Mouse (Mus musculus): ENCODE measurements around the gene Cux1. TPM values are rescaled to one million over a fixed set of nuclear protein-coding genes. Genes with fewer than 3 reads are reported as not detected.

Cux1 gene
- polyA plus RNA-seq, 1 experiment: 42.1 TPM

DNA sequence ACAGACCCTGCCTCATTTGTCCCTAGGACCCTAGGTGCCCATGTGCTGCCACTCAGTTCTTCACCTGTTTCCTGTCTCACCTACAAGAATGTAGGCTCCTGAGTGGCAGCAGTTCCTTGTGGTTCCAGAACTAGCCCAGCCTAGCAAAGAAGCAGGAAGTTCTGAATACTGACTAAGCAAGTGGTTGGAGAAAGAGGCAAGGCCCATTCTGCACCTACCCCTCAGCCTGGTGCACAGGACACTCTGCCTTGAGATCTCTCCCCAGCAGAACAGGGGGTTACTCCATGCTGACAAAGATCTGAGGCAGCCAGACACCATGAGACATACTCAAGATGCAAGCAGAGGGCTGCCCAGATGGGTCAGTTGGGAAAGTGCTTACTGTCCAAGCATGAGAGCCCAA is 14.5 kb downstream of the Cux1 start:
- no peaks in the 10 kb centered on the region for H3K27me3 ChIP-seq (ENCODE audit: control insufficient read depth, insufficient read depth, low read length)
- H3K27ac ChIP-seq (ENCODE audit: insufficient read depth, low read depth, low read length): no peak overlapping the region
- H3K36me3 ChIP-seq (ENCODE audit: control insufficient read depth, insufficient read depth, low read length): no peaks in the 10 kb centered on the region
- peaks cover 4% of the 10 kb centered on the region; the same call in 1 of the 2 replicates for H3K4me1 ChIP-seq (ENCODE audit: control insufficient read depth, insufficient read depth, insufficient read length, low read length)
- H3K4me3 ChIP-seq (ENCODE audit: low read depth, low read length): no peak overlapping the region
- TF ChIP-seq CTCF (IDR thresholded peaks at IDR 0.05; ENCODE audit: extremely low read depth, insufficient read length, insufficient replicate concordance, low read depth, low read length) (no peak), POLR2A (IDR thresholded peaks at IDR 0.05; ENCODE audit: low read depth, low read length) (no peak)

DNA sequence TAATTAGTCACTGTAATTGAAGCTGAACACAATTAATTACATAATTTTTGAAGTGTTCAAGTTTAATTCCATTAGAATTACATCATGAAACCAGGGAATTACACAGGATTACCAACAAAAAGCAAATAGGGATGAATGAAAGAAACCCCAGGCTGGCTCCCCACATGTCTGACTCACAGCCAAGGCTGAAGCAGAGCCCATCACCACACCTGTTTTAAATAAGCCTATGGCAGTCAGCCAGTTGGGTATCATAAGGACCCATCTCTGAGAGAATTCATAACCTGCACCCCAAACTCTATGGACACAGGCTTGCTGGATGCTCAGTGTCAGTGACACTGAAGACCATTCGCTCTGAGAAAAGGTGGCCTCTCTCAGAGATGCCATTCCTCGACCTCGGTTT is 15.2 kb downstream of the Cux1 start:
- TF ChIP-seq CTCF (IDR thresholded peaks at IDR 0.05; ENCODE audit: extremely low read depth, insufficient read length, insufficient replicate concordance, low read depth, low read length) (no peak), POLR2A (IDR thresholded peaks at IDR 0.05; ENCODE audit: low read depth, low read length) (no peak)
- Histone ChIP-seq H3K4me3 (ENCODE audit: low read depth, low read length) (no peak overlapping the region), H3K4me1 (ENCODE audit: control insufficient read depth, insufficient read depth, insufficient read length, low read length) (peaks cover 4% of the 10 kb centered on the region; the same call in 1 of the 2 replicates), H3K27ac (ENCODE audit: insufficient read depth, low read depth, low read length) (no peak overlapping the region), H3K36me3 (ENCODE audit: control insufficient read depth, insufficient read depth, low read length) (no peaks in the 10 kb centered on the region), H3K27me3 (ENCODE audit: control insufficient read depth, insufficient read depth, low read length) (no peaks in the 10 kb centered on the region)
- 91% methylated on average over 3 of the region's 3 CpGs for WGBS

- no peaks in the 10 kb centered on the region for H3K36me3 ChIP-seq (ENCODE audit: control insufficient read depth, insufficient read depth, low read length)
- no peak overlapping the region for H3K27ac ChIP-seq (ENCODE audit: insufficient read depth, low read depth, low read length)
- peaks cover 4% of the 10 kb centered on the region; the same call in 1 of the 2 replicates for H3K4me1 ChIP-seq (ENCODE audit: control insufficient read depth, insufficient read depth, insufficient read length, low read length)
- 78% methylated on average over 6 of the region's 6 CpGs for WGBS
- no peak overlapping the region for H3K4me3 ChIP-seq (ENCODE audit: low read depth, low read length)
- H3K27me3 ChIP-seq (ENCODE audit: control insufficient read depth, insufficient read depth, low read length): no peaks in the 10 kb centered on the region
- no peak for TF ChIP-seq CTCF (IDR thresholded peaks at IDR 0.05; ENCODE audit: extremely low read depth, insufficient read length, insufficient replicate concordance, low read depth, low read length)
- no peak for TF ChIP-seq POLR2A (IDR thresholded peaks at IDR 0.05; ENCODE audit: low read depth, low read length)
These were observed 15.7 kb downstream of the Cux1 start for GRCm38 (mm10) chr5:136551571-136551970.

GRCm38 (mm10) chr5:136550726-136551125 is 16.6 kb downstream of the Cux1 start:
- Histone ChIP-seq H3K27ac (ENCODE audit: insufficient read depth, low read depth, low read length) (no peak overlapping the region), H3K27me3 (ENCODE audit: control insufficient read depth, insufficient read depth, low read length) (no peaks in the 10 kb centered on the region), H3K4me1 (ENCODE audit: control insufficient read depth, insufficient read depth, insufficient read length, low read length) (peaks cover 4% of the 10 kb centered on the region; the same call in 1 of the 2 replicates), H3K36me3 (ENCODE audit: control insufficient read depth, insufficient read depth, low read length) (no peaks in the 10 kb centered on the region), H3K4me3 (ENCODE audit: low read depth, low read length) (no peak overlapping the region)
- 59% methylated on average over 2 of the region's 2 CpGs for WGBS
- no peak for TF ChIP-seq POLR2A (IDR thresholded peaks at IDR 0.05; ENCODE audit: low read depth, low read length)
- TF ChIP-seq CTCF (IDR thresholded peaks at IDR 0.05; ENCODE audit: extremely low read depth, insufficient read length, insufficient replicate concordance, low read depth, low read length): no peak

- Histone ChIP-seq H3K27me3 (ENCODE audit: control insufficient read depth, insufficient read depth, low read length) (no peaks in the 10 kb centered on the region), H3K36me3 (ENCODE audit: control insufficient read depth, insufficient read depth, low read length) (no peaks in the 10 kb centered on the region), H3K4me3 (ENCODE audit: low read depth, low read length) (no peak overlapping the region), H3K4me1 (ENCODE audit: control insufficient read depth, insufficient read depth, insufficient read length, low read length) (0 out of 2 replicates have a peak, but pooled peaks cover 2% of the 10 kb centered on the region), H3K27ac (ENCODE audit: insufficient read depth, low read depth, low read length) (no peak overlapping the region)
- TF ChIP-seq POLR2A (IDR thresholded peaks at IDR 0.05; ENCODE audit: low read depth, low read length): no peak
- TF ChIP-seq CTCF (IDR thresholded peaks at IDR 0.05; ENCODE audit: extremely low read depth, insufficient read length, insufficient replicate concordance, low read depth, low read length): no peak
- WGBS: 94% methylated on average over 2 of the region's 2 CpGs
These were observed 18.5 kb downstream of the Cux1 start for GRCm38 (mm10) chr5:136548776-136549175.

GRCm38 (mm10) chr5:136545061-136545460 is 22.2 kb downstream of the Cux1 start:
- WGBS: 95% methylated on average over 4 of the region's 4 CpGs
- Histone ChIP-seq H3K36me3 (ENCODE audit: control insufficient read depth, insufficient read depth, low read length) (no peaks in the 10 kb centered on the region), H3K4me3 (ENCODE audit: low read depth, low read length) (no peak overlapping the region), H3K27me3 (ENCODE audit: control insufficient read depth, insufficient read depth, low read length) (no peaks in the 10 kb centered on the region), H3K27ac (ENCODE audit: insufficient read depth, low read depth, low read length) (no peak overlapping the region), H3K4me1 (ENCODE audit: control insufficient read depth, insufficient read depth, insufficient read length, low read length) (peaks cover 4% of the 10 kb centered on the region; the same call in 1 of the 2 replicates)
- no peak for TF ChIP-seq CTCF (IDR thresholded peaks at IDR 0.05; ENCODE audit: extremely low read depth, insufficient read length, insufficient replicate concordance, low read depth, low read length)
- no peak for TF ChIP-seq POLR2A (IDR thresholded peaks at IDR 0.05; ENCODE audit: low read depth, low read length)

GRCm38 (mm10) chr5:136543171-136543570 is 24.1 kb downstream of the Cux1 start:
- TF ChIP-seq CTCF (IDR thresholded peaks at IDR 0.05; ENCODE audit: extremely low read depth, insufficient read length, insufficient replicate concordance, low read depth, low read length) (no peak), POLR2A (IDR thresholded peaks at IDR 0.05; ENCODE audit: low read depth, low read length) (no peak)
- Histone ChIP-seq H3K36me3 (ENCODE audit: control insufficient read depth, insufficient read depth, low read length) (no peaks in the 10 kb centered on the region), H3K27me3 (ENCODE audit: control insufficient read depth, insufficient read depth, low read length) (no peaks in the 10 kb centered on the region), H3K27ac (ENCODE audit: insufficient read depth, low read depth, low read length) (no peak overlapping the region), H3K4me3 (ENCODE audit: low read depth, low read length) (no peak overlapping the region), H3K4me1 (ENCODE audit: control insufficient read depth, insufficient read depth, insufficient read length, low read length) (peaks cover 7% of the 10 kb centered on the region; the same call in 1 of the 2 replicates)
